Mouse (Mus musculus): ENCODE results near the gene Exoc3. TPM values are rescaled to one million over a fixed set of nuclear protein-coding genes. Genes with fewer than 3 reads are reported as not detected.

The Exoc3 gene
- polyA plus RNA-seq, 1 experiment from 2014 or later = 103 TPM

DNA sequence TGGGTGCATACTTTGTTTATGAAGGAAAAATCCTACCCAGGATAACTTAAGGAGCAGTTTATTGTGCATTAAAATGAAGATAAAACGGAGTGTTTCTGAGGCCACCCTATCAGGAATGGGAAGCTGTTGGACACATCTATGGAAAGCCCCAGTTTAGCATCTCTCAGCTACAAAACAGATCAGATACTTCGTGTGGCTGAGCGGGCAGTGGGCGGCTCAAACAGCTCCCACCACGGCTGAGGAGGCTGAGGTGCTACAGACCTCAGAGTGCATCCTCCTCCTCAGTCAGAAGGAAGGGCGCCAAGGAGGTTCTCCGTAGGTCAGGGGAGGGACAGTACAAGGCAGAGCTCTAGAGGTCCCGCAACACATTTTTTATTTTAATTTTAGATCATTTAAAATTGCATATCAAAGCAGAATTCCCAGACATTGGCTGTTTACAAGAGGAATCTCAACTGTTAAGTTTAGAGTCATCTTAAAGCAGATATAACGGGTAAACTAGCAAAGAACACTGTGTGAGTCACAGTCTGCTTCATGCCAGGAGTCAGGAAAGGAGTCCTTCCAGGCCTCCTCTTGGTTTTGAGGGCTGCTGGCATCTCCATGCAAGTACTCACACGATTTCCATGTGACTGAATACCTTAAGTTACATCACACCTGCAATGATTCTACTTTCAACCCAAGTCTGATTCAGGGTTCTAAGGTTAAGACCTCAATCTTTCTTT, 38.9 kb downstream of the Exoc3 start:
- no peaks in the 10 kb centered on the region for H3K27me3 ChIP-seq
- H3K4me1 ChIP-seq = peaks cover 10% of the 10 kb centered on the region; the same call in 1 of the 2 replicates
- peaks cover 53% of the 10 kb centered on the region for H3K36me3 ChIP-seq (ENCODE audit: poor library complexity, severe bottlenecking)
- no peaks in the 10 kb centered on the region for H3K9me3 ChIP-seq (replicated peaks)
- no peak overlapping the region for H3K4me2 ChIP-seq
- no peak overlapping the region for H3K9ac ChIP-seq
- H3K4me3 ChIP-seq = no peak overlapping the region
- H3K27ac ChIP-seq = no peak overlapping the region
- WGBS = 89% methylated on average over 10 of the region's 10 CpGs
- ATAC-seq = no peak

DNA sequence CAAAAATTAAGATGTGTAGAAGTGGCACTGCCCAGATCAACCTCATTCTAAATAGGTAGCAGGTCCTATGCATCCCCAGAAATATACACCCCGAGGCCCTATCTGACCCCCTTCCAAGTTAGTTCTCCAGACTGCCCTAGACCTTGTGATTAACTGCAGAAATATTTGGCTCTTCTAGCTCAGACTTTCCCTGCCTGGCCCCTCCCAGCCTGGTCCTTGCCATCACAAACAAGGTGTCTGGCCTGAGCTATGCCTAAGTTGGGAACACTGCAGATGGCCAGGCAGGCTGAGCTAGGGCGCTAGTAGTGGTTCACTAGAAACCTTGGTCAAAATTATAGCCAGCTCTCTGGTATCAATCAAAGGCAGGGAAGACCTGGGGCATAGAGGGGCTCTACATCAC, 41.0 kb downstream of the Exoc3 start:
- no peak overlapping the region for H3K4me2 ChIP-seq
- peaks cover 10% of the 10 kb centered on the region; the same call in 1 of the 2 replicates for H3K4me1 ChIP-seq
- H3K36me3 ChIP-seq (ENCODE audit: poor library complexity, severe bottlenecking) = peaks cover 36% of the 10 kb centered on the region
- no peak overlapping the region for H3K9ac ChIP-seq
- H3K9me3 ChIP-seq (replicated peaks) = no peaks in the 10 kb centered on the region
- 91% methylated on average over 2 of the region's 2 CpGs for WGBS
- no peak overlapping the region for H3K27ac ChIP-seq
- H3K4me3 ChIP-seq = no peak overlapping the region
- no peaks in the 10 kb centered on the region for H3K27me3 ChIP-seq
- ATAC-seq = peak; percentile 2; the same call in 1 of the 2 replicates

GRCm38 (mm10) chr13:74167057-74167413, 41.5 kb downstream of the Exoc3 start:
- peak; percentile 62 for ATAC-seq
- no peaks in the 10 kb centered on the region for H3K27me3 ChIP-seq
- WGBS = 13% methylated on average over 9 of the region's 9 CpGs

GRCm38 (mm10) chr13:74166348-74167056, 42.0 kb downstream of the Exoc3 start:
- Histone ChIP-seq H3K9me3 (replicated peaks) (no peaks in the 10 kb centered on the region), H3K9ac (peak overlapping the region; percentile 71), H3K4me1 (peaks cover 10% of the 10 kb centered on the region; the same call in 1 of the 2 replicates), H3K27me3 (no peaks in the 10 kb centered on the region), H3K27ac (no peak overlapping the region; the same call in 1 of the 2 replicates), H3K4me2 (peak overlapping the region; percentile 73), H3K4me3 (peak overlapping the region; percentile 54), H3K36me3 (ENCODE audit: poor library complexity, severe bottlenecking) (peaks cover 26% of the 10 kb centered on the region)
- WGBS = 8% methylated on average over 19 of the region's 19 CpGs
- ATAC-seq = peak; percentile 89

More at GRCm38 (mm10) chr13:74167057-74167413, 41.5 kb downstream of the Exoc3 start:
- H3K9ac ChIP-seq = peak overlapping the region; percentile 71
- peaks cover 31% of the 10 kb centered on the region for H3K36me3 ChIP-seq (ENCODE audit: poor library complexity, severe bottlenecking)
- peak overlapping the region; percentile 73 for H3K4me2 ChIP-seq
- H3K4me1 ChIP-seq = peaks cover 10% of the 10 kb centered on the region; the same call in 1 of the 2 replicates
- no peak overlapping the region for H3K27ac ChIP-seq
- H3K4me3 ChIP-seq = peak overlapping the region; percentile 54
- H3K9me3 ChIP-seq (replicated peaks) = no peaks in the 10 kb centered on the region

- Histone ChIP-seq H3K4me1 (no peaks in the 10 kb centered on the region), H3K4me3 (no peak overlapping the region), H3K36me3 (ENCODE audit: poor library complexity, severe bottlenecking) (no peaks in the 10 kb centered on the region), H3K4me2 (no peak overlapping the region), H3K9me3 (replicated peaks) (no peaks in the 10 kb centered on the region), H3K27me3 (no peaks in the 10 kb centered on the region), H3K9ac (no peak overlapping the region), H3K27ac (no peak overlapping the region)
- WGBS = 74% methylated on average over 2 of the region's 2 CpGs
- ATAC-seq = no peak
These were observed 61.2 kb downstream of the Exoc3 start for GRCm38 (mm10) chr13:74147327-74147726.

GRCm38 (mm10) chr13:74145983-74146622, 62.4 kb downstream of the Exoc3 start:
- H3K9me3 ChIP-seq (replicated peaks) = no peaks in the 10 kb centered on the region
- peak; percentile 50; the same call in 1 of the 2 replicates for ATAC-seq
- 62% methylated on average over 3 of the region's 3 CpGs for WGBS
- no peaks in the 10 kb centered on the region for H3K36me3 ChIP-seq (ENCODE audit: poor library complexity, severe bottlenecking)
- H3K4me3 ChIP-seq = no peak overlapping the region
- no peaks in the 10 kb centered on the region for H3K27me3 ChIP-seq
- no peak overlapping the region for H3K4me2 ChIP-seq
- H3K4me1 ChIP-seq = no peaks in the 10 kb centered on the region
- no peak overlapping the region for H3K9ac ChIP-seq
- no peak overlapping the region for H3K27ac ChIP-seq

DNA sequence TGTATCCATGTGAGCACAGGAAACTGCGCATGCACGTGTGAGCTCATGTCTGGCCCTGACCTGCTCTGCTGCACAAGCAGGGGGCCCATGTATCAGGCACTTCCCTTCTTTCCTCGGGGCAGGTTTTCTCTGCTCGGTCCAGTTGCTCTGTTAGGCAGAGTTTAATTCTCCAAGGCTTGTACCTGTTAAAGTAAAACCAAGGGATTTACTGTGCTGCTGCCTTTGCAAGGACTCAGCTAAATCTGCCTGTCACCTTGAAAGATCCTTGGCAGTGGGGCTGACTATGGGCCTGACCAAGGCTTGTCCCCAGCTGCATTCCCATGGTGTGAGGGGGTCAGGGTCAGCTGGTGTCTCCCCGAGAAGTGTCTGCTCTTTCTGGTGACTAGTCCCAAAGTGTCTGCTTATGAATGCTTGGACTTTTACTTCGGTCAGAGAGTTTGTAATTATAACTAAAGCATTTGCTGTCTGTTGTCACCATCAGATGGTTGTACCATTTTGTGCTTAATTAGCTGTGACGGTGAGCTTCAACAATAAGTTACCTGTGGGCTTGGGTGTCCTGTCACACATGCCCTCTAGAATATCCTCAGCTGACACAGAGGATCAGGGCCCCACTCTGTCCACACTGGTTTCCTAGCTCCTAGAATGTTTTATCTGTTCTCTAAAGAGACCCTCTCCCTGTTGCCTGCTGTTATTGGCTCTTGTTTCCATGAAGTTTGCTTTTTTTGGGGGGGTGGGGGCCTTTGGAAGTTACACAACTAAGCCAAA, 64.2 kb downstream of the Exoc3 start:
- no peak for ATAC-seq
- Histone ChIP-seq H3K27me3 (no peaks in the 10 kb centered on the region), H3K4me1 (no peaks in the 10 kb centered on the region), H3K9me3 (replicated peaks) (no peaks in the 10 kb centered on the region), H3K4me2 (no peak overlapping the region), H3K36me3 (ENCODE audit: poor library complexity, severe bottlenecking) (no peaks in the 10 kb centered on the region), H3K9ac (no peak overlapping the region), H3K27ac (no peak overlapping the region), H3K4me3 (no peak overlapping the region)
- 82% methylated on average over 7 of the region's 7 CpGs for WGBS

DNA sequence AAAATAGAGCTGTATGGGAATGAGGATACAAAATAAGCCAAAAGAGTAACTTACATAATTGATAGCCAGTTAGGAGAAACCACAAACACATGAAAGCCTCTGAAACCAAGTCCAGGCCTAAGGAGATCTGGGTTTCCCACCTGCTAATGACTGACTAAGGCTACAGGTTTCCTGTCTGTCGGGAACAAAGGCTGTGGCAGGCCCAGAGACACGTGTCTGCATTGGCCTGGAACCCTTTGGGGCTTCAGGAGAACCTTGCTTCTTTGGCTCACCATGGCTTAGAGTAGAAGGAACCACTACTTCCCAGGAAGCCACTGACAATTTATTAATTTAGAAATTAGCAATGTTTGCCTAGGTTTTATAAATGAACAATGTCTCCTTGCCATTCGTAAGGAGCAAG, 65.2 kb downstream of the Exoc3 start:
- ATAC-seq = no peak
- H3K9ac ChIP-seq = no peak overlapping the region
- H3K4me3 ChIP-seq = no peak overlapping the region
- H3K27me3 ChIP-seq = no peaks in the 10 kb centered on the region
- H3K9me3 ChIP-seq (replicated peaks) = no peaks in the 10 kb centered on the region
- no peaks in the 10 kb centered on the region for H3K4me1 ChIP-seq
- no peak overlapping the region for H3K4me2 ChIP-seq
- no peak overlapping the region for H3K27ac ChIP-seq
- WGBS = 83% methylated on average over 3 of the region's 3 CpGs
- H3K36me3 ChIP-seq (ENCODE audit: poor library complexity, severe bottlenecking) = no peaks in the 10 kb centered on the region

GRCm38 (mm10) chr13:74140793-74141192, 67.7 kb downstream of the Exoc3 start:
- no peak overlapping the region for H3K4me3 ChIP-seq
- no peak overlapping the region for H3K27ac ChIP-seq
- H3K36me3 ChIP-seq (ENCODE audit: poor library complexity, severe bottlenecking) = no peaks in the 10 kb centered on the region
- no peaks in the 10 kb centered on the region for H3K27me3 ChIP-seq
- no peak overlapping the region for H3K9ac ChIP-seq
- no peak for ATAC-seq
- H3K4me1 ChIP-seq = no peaks in the 10 kb centered on the region
- 93% methylated on average over 6 of the region's 6 CpGs for WGBS
- H3K9me3 ChIP-seq (replicated peaks) = no peaks in the 10 kb centered on the region
- H3K4me2 ChIP-seq = no peak overlapping the region

GRCm38 (mm10) chr13:74138906-74139647, 69.5 kb downstream of the Exoc3 start:
- no peak overlapping the region for H3K4me3 ChIP-seq
- H3K9ac ChIP-seq = no peak overlapping the region
- WGBS = 87% methylated on average over 7 of the region's 7 CpGs
- no peaks in the 10 kb centered on the region for H3K9me3 ChIP-seq (replicated peaks)
- no peak overlapping the region for H3K27ac ChIP-seq
- H3K27me3 ChIP-seq = no peaks in the 10 kb centered on the region
- no peak for ATAC-seq
- no peaks in the 10 kb centered on the region for H3K4me1 ChIP-seq
- H3K4me2 ChIP-seq = no peak overlapping the region
- no peaks in the 10 kb centered on the region for H3K36me3 ChIP-seq (ENCODE audit: poor library complexity, severe bottlenecking)

DNA sequence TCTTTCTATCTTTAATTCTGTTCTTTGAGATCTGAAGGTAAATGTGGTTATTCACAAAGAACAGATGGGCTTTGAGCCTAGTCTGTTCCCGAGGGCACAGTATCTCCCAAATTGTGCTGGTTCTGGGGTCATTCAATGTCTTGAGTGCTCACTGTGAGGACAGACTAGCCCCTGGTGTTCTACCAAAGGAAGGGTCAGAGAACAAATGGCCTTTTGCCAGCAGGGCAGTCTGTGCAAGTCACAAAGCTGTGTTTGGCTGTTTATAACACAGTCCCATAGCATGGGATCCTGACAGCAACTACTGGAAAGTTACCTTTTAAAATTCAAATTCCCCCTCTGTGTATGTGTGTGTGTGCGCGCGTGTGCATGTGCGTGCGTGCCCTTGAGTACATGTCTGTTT, 78.6 kb downstream of the Exoc3 start:
- no peak overlapping the region for H3K27ac ChIP-seq
- peaks cover 4% of the 10 kb centered on the region; the same call in 1 of the 2 replicates for H3K27me3 ChIP-seq
- no peaks in the 10 kb centered on the region for H3K36me3 ChIP-seq (ENCODE audit: poor library complexity, severe bottlenecking)
- no peak overlapping the region for H3K9ac ChIP-seq
- no peak overlapping the region for H3K4me2 ChIP-seq
- H3K4me3 ChIP-seq = no peak overlapping the region
- no peaks in the 10 kb centered on the region for H3K9me3 ChIP-seq (replicated peaks)
- H3K4me1 ChIP-seq = no peaks in the 10 kb centered on the region
- no peak for ATAC-seq
- 89% methylated on average over 6 of the region's 6 CpGs for WGBS
